Comparison of ENCODE assay signal across 17 mouse cellular contexts in the genomic region with DNA sequence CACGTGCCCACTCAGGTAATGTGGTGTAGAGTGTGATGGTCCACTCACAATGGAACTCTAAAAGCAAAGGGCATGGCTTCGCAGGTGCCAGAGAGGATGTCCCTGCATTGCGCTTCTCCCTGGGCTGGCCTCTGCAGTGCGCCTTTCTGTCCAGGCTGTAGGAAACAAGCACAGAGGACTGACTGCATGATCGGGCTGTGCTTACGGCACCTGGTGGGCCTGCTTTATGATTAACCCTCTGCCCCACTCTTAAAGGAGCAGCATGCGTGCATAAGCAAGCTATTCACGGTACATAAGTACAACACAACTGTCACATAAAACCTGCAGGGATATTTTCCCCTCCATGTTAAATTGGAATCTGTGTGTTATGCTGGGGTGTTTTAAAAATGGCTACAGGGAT. TPM values are rescaled to one million over a fixed set of nuclear protein-coding genes. Genes with fewer than 3 reads are reported as not detected.
"Had no signal": no experiment of that assay in that cellular context is flagged by ENCODE, and none has a peak within 500 bp of the region (broad histone marks: within the 10 kb centered on the region; RNA-seq: fewer than 3 reads in every experiment).

No protein-coding gene starts in this region.

- H3K9ac ChIP-seq: liver, embryonic 15.5 days; midbrain, embryonic 12.5 days; neural tube, embryonic 13.5 days; stomach, embryonic 15.5 days had no signal

- H3K9me3 ChIP-seq: limb, embryonic 10.5 days; liver, embryonic 15.5 days; midbrain, embryonic 12.5 days; neural tube, embryonic 13.5 days; stomach, embryonic 15.5 days had no signal

- ATAC-seq: inflammation-experienced regulatory T-cells, adult 6 months; intestine, postnatal 0 days; lung, postnatal 0 days; midbrain, embryonic 16.5 days had no signal

- H3K4me3 ChIP-seq: layer of hippocampus, adult 2 months; limb, embryonic 10.5 days; liver, embryonic 15.5 days; midbrain, embryonic 12.5 days; neural tube, embryonic 13.5 days; stomach, embryonic 15.5 days had no signal

- H3K27me3 ChIP-seq: liver, embryonic 15.5 days; midbrain, embryonic 12.5 days; neural tube, embryonic 13.5 days; stomach, embryonic 15.5 days had no signal

- H3K4me1 ChIP-seq: limb, embryonic 10.5 days; liver, embryonic 15.5 days; midbrain, embryonic 12.5 days; neural tube, embryonic 13.5 days; stomach, embryonic 15.5 days had no signal

- DNase-seq: lung, adult 2 months; lung, postnatal 4 days; right cerebral cortex, postnatal 14 days; thymus, adult 2 months; thymus, postnatal 36 days had no signal

- H3K36me3 ChIP-seq: limb, embryonic 10.5 days; liver, embryonic 15.5 days; midbrain, embryonic 12.5 days; neural tube, embryonic 13.5 days; stomach, embryonic 15.5 days had no signal

- H3K27ac ChIP-seq: layer of hippocampus, adult 2 months; limb, embryonic 10.5 days; liver, embryonic 15.5 days; midbrain, embryonic 12.5 days; neural tube, embryonic 13.5 days; stomach, embryonic 15.5 days had no signal

- H3K4me2 ChIP-seq: liver, embryonic 11.5 days; liver, embryonic 15.5 days; midbrain, embryonic 12.5 days; neural tube, embryonic 13.5 days; stomach, embryonic 15.5 days had no signal

RNA-seq across cellular contexts. Expression of a gene that starts 24.6 kb away (rescaled TPM):
- total RNA-seq: megakaryocyte, adult 5-6 weeks had no signal
